Mouse (Mus musculus) ES-Bruce4 (cell line): ENCODE results near the gene Fam234a. TPM values are rescaled to one million over a fixed set of nuclear protein-coding genes. Genes with fewer than 3 reads are reported as not detected.
A peak's percentile ranks its signal among the peaks of the same experiment; 100 is the strongest.

Experiments used
- H3K27ac ChIP-seq: 2 replicates; pipeline ENCODE4 v1.5.1; 2012; ENCODE audit warnings: low read length, inconsistent platforms; ENCODE audit not compliant: insufficient read depth
- H3K27me3 ChIP-seq: 2 replicates; pipeline ENCODE4 v1.6.1; 2012; ENCODE audit warnings: mild to moderate bottlenecking, low read length, inconsistent platforms; ENCODE audit not compliant: control insufficient read depth, poor library complexity, insufficient read depth, severe bottlenecking
- H3K36me3 ChIP-seq: 2 replicates; pipeline ENCODE4 v1.6.1; 2012; ENCODE audit warnings: inconsistent platforms, mild to moderate bottlenecking, low read length, moderate library complexity; ENCODE audit not compliant: control insufficient read depth, poor library complexity, insufficient read depth, severe bottlenecking
- H3K4me1 ChIP-seq: one replicate; pipeline ENCODE4 v1.8.1; 2011; ENCODE audit warnings: low read length; ENCODE audit not compliant: control insufficient read depth, insufficient read depth
- H3K4me3 ChIP-seq: 2 replicates; pipeline ENCODE4 v1.5.1; 2011; ENCODE audit warnings: low read depth, mild to moderate bottlenecking, low read length
- H3K9ac ChIP-seq: 2 replicates; pipeline ENCODE4 v1.6.1; 2012; ENCODE audit warnings: low read depth, mild to moderate bottlenecking, inconsistent platforms; ENCODE audit not compliant: poor library complexity, severe bottlenecking
- H3K9me3 ChIP-seq: replicated peaks from 2 replicates; pipeline ENCODE4 v1.6.1; 2012; ENCODE audit warnings: mild to moderate bottlenecking, low read length, inconsistent platforms; ENCODE audit not compliant: control insufficient read depth, poor library complexity, insufficient read depth, severe bottlenecking
- CTCF ChIP-seq: IDR thresholded peaks from one replicate; pipeline ENCODE4 v1.8.1; 2011; ENCODE audit warnings: low read depth, low read length
- EP300 ChIP-seq: IDR thresholded peaks from 2 replicates; pipeline ENCODE4 v1.6.1; 2011; ENCODE audit warnings: low read depth, low read length; ENCODE audit not compliant: insufficient read depth
- POLR2A ChIP-seq: IDR thresholded peaks from one replicate; pipeline ENCODE4 v1.8.1; 2011; ENCODE audit warnings: low read length; ENCODE audit not compliant: insufficient read depth
- polyA plus RNA-seq: library from polyadenylated mRNA; stranded (reverse); fragments of >200 nt; gene quantifications from 2 replicates; pipeline ENCODE4 v1.2.4, GENCODE M21; 2011; ENCODE audit warnings: low read depth; ENCODE audit not compliant: missing spikeins, insufficient read depth, insufficient read length

The Fam234a gene
- polyA plus RNA-seq, 1 experiment: 23.7 TPM

DNA sequence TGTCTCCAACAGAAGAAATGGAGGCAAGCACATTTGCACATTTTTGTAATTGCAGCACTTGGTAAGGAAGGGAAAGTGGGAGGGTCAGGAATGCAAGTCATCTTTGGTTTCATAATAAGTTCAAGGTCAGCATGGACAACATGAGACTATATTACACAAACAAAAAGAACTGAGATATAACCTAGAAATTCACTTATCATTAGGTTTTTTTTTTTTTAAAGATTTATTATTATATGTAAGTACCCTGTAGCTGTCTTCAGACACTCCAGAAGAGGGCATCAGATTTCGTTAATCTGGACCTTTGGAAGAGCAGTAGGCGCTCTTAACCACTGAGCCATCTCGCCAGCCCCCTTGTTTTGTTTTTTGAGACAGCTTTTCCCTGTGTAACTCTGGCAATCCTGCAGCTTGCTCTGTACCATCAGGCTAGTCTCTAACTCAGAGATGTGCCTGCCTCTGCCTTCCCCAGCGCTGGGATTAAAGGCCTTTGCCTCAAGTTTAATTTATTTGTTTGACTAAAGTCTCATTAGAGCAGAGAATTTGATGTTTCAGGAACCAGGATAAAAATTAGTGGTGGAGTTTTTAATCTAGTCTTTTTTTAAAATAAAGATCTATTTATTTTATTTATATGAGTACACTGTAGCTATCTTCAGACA is 8.0 kb upstream of the Fam234a start:
- Histone ChIP-seq H3K4me1 (no peaks in the 10 kb centered on the region), H3K27ac (peak overlapping the region; percentile 86), H3K9ac (peak overlapping the region; percentile 96), H3K4me3 (peak overlapping the region; percentile 92), H3K9me3 (no peaks in the 10 kb centered on the region), H3K36me3 (peaks cover 23% of the 10 kb centered on the region), H3K27me3 (no peaks in the 10 kb centered on the region)
- no peak for TF ChIP-seq EP300
- no peak for TF ChIP-seq CTCF
- no peak for TF ChIP-seq POLR2A

DNA sequence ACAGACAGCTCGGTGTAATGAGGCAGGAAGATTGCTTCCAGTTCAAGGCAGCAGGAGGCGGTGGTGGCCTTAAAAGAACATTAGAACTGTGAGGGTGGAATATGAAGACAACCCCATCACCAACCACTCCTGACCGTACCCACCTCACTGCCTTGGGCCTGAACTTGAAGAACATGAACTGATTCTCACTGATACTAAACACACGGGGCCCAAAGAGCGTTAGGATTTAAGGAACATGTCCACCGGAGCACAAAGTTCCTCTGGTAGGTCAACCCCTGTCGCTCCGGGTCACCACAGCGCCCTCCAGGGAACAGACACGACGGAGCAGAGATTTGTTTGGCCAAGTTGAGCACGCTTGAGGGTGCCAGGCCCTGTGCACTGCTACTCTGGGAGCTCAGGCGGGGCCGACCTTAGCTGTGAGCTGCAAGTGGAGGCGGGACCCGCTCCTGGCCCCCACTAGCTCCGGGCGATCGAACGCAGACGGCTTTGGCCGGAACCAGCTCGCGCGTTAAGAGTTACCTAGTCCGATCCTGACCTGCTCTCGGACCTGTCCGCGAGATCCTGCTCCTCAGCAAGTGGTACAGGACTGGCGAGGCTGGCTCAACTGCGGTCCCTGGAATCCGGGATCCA is 456 bp downstream of the Fam234a start:
- no peaks in the 10 kb centered on the region for H3K27me3 ChIP-seq
- TF ChIP-seq POLR2A (no peak), EP300 (no peak), CTCF (peak; percentile 47)
- H3K4me1 ChIP-seq: no peaks in the 10 kb centered on the region
- H3K27ac ChIP-seq: peak overlapping the region; percentile 17
- H3K4me3 ChIP-seq: peak overlapping the region; percentile 92
- H3K9ac ChIP-seq: peak overlapping the region; percentile 69
- H3K36me3 ChIP-seq: no peaks in the 10 kb centered on the region
- H3K9me3 ChIP-seq: no peaks in the 10 kb centered on the region

DNA sequence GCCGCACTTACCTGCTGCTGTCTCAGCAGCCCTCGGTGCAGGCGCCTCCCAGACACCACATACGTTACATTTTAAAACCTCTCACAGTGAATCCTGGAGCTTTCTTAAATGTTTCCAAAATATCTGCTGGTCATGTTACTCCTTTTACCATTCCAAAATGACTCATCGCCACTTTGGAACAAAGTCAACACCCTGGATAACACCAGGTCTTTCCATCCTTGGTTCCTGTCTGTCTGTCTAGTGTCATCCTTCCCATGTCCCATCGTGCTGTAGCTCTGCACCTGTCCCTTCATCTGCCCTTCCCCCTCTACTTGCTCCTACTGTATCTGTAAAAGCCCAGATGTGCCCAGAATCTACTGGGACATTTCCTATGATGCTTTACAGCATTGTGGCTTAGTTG is 3.1 kb downstream of the Fam234a start:
- no peak overlapping the region for H3K4me3 ChIP-seq
- H3K4me1 ChIP-seq: no peaks in the 10 kb centered on the region
- no peaks in the 10 kb centered on the region for H3K36me3 ChIP-seq
- H3K9me3 ChIP-seq: no peaks in the 10 kb centered on the region
- TF ChIP-seq EP300: no peak
- no peaks in the 10 kb centered on the region for H3K27me3 ChIP-seq
- H3K27ac ChIP-seq: no peak overlapping the region
- no peak overlapping the region for H3K9ac ChIP-seq

DNA sequence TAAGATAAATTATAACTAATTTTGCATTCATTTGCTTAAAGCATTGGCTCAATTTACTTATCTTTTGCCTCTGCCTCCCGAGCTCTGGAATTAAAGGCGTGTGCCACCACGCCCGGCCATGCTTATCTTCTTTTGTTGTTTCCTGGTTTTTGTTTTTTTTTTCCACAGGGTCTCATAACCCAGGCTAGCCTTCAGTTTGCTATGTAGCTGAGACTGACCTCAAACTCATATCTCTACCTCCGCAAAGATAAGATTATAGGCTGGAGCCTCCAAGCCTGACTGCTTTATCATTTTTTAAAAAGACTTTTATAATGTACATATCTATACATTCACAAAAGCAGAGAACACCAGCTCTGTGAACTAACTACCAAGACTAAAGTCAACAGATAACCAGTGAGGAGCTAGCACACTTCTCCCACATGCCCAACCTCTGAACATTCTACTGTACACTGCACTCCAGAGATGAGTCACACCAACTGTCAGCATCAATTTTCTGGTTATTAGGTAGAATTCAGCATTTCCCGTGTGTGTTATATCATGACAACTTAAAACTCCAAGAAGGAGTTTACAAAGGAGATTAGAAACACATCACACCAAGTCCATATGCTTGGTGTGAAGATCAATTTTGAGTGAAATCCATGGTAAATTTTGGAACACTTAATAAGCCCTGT is 3.8 kb downstream of the Fam234a start:
- no peak overlapping the region for H3K27ac ChIP-seq
- H3K36me3 ChIP-seq: no peaks in the 10 kb centered on the region
- H3K4me1 ChIP-seq: no peaks in the 10 kb centered on the region
- no peak overlapping the region for H3K9ac ChIP-seq
- no peak for TF ChIP-seq CTCF
- no peak for TF ChIP-seq EP300
- TF ChIP-seq POLR2A: no peak
- no peaks in the 10 kb centered on the region for H3K27me3 ChIP-seq
- H3K9me3 ChIP-seq: no peaks in the 10 kb centered on the region
- no peak overlapping the region for H3K4me3 ChIP-seq

DNA sequence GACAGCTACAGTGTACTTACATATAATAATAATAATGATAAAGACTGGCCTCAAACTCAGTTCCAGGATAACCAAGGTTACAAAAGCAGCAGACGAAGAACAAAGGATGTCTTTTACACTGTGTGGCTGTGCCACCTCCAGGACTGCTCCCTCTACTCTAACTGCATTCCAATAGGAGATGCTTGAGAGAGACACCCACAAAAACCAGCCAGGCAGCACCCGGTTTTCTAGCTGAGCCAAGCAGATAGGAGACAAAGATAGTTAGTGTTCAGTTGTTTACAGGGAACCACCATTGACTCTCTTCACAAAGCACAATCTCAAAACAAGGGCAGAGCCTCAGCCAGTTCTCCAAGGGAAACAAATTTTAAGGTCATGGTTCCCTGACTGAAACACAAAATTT is 4.5 kb downstream of the Fam234a start:
- no peaks in the 10 kb centered on the region for H3K4me1 ChIP-seq
- no peaks in the 10 kb centered on the region for H3K9me3 ChIP-seq
- no peak overlapping the region for H3K4me3 ChIP-seq
- no peak overlapping the region for H3K27ac ChIP-seq
- no peaks in the 10 kb centered on the region for H3K27me3 ChIP-seq
- H3K36me3 ChIP-seq: no peaks in the 10 kb centered on the region
- H3K9ac ChIP-seq: no peak overlapping the region
- no peak for TF ChIP-seq EP300
- TF ChIP-seq POLR2A: no peak
- no peak for TF ChIP-seq CTCF

DNA sequence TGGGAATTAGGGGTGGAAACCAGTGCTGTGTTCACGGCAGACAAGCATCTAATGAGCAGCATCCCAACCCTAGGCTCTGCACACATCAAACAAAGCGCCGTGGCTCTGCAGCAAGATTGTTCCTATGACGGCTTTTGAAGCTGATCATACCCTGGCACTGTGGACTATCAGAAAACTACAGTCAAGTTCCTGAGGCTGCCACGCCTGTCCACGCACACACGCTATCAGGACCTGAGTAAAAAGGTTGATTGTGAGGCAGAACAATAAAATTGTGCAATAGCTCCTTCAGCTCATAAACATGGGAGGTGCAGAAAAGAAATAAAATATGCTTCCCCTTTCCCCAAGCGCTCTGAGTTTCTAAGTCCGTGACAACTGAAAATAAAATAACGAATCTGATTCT is 6.4 kb downstream of the Fam234a start:
- H3K27me3 ChIP-seq: no peaks in the 10 kb centered on the region
- no peak for TF ChIP-seq POLR2A
- TF ChIP-seq CTCF: no peak
- TF ChIP-seq EP300: no peak
- H3K9me3 ChIP-seq: no peaks in the 10 kb centered on the region
- H3K27ac ChIP-seq: no peak overlapping the region
- H3K36me3 ChIP-seq: no peaks in the 10 kb centered on the region
- no peak overlapping the region for H3K9ac ChIP-seq
- H3K4me1 ChIP-seq: no peaks in the 10 kb centered on the region
- H3K4me3 ChIP-seq: no peak overlapping the region
